Mouse (Mus musculus) bone marrow, adult 2 months (tissue): Measurements from ENCODE around the gene Apopt1.

ENCODE experiments used
- CTCF ChIP-seq: fragments of 200-500 bp; IDR thresholded peaks from 2 replicates; pipeline ENCODE4 v1.5.1; 2011; ENCODE audit warnings: low read length, control low read depth; ENCODE audit not compliant: control insufficient read depth, insufficient read depth
- POLR2A ChIP-seq: fragments of 200-500 bp; IDR thresholded peaks from 2 replicates; pipeline ENCODE4 v1.6.1; 2011; ENCODE audit warnings: low read depth, mild to moderate bottlenecking, control low read depth, low read length, borderline replicate concordance; ENCODE audit not compliant: control insufficient read depth

DNA sequence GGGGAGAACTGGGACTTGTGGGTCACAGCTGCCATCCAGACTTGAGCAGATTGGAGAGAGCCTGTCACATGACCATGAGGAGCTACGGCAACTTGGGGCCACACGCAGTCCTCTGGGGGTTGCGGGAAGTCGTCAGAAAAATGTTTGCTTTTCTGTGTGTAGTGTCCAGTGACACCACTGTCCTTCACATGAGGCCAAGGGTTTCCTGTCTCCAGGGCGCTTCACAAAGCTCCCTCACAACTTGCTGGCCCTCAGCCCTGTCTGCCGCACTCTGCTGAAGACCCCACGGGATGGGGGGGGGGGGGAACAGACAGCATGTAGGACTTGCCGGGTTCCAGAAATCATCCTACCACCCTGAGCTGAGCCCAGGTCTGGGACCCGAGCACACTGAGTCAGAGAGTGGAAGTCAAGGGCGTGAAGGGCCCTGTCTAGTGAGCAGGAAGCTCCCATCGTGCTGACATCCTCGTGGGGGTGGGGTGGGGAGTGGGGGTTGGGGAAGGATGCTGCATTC lies 18.7 kb upstream of the Apopt1 start:
- no peak for TF ChIP-seq CTCF
- TF ChIP-seq POLR2A: no peak
